Comparison of ENCODE assay signal across 1 mouse cellular context in the genomic region with DNA sequence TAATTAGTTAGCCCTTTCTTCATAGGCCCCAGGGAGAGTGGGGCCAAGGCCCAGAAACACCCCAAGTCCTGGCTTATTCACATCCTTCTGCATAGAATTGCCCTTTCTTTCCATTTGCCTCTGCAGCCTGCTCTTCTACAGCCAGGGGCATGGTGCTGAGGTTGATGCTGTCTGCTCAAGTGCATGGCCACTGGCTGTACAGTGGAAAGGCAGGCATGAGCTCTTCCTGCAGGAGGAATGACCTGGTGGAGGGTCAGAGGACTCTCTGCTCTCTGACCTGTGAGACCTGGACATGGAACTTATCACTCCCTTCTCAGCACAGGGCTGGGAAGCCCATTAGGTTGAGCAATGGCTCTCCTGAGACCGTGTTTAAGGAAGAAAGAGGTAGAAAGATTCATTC.
TF ChIP-seq lines count a peak whose summit lies in the region.

No protein-coding gene starts in this region.

TF ChIP-seq in myocyte, 11 proteins besides CTCF, POLR2A, EP300 and RAD21:
- TF ChIP-seq POLR2AphosphoS2 (IDR thresholded peaks at IDR 0.05; ENCODE audit: insufficient read length, low read depth) = no peak
- TF ChIP-seq MYOD1 (IDR thresholded peaks at IDR 0.05; ENCODE audit: control insufficient read depth in 1 of 3, insufficient read length in 2 of 3, low read depth in 2 of 3) = no peak
- no peak for TF ChIP-seq CEBPB (IDR thresholded peaks at IDR 0.05; ENCODE audit: insufficient read depth, poor library complexity, severe bottlenecking)
- TF ChIP-seq REST (IDR thresholded peaks at IDR 0.05; ENCODE audit: insufficient read depth, insufficient read length) = no peak
- no peak for TF ChIP-seq TCF12 (IDR thresholded peaks at IDR 0.05; ENCODE audit: insufficient read depth, poor library complexity, severe bottlenecking)
